Mouse (Mus musculus): ENCODE results near the gene Tagln2.

DNA sequence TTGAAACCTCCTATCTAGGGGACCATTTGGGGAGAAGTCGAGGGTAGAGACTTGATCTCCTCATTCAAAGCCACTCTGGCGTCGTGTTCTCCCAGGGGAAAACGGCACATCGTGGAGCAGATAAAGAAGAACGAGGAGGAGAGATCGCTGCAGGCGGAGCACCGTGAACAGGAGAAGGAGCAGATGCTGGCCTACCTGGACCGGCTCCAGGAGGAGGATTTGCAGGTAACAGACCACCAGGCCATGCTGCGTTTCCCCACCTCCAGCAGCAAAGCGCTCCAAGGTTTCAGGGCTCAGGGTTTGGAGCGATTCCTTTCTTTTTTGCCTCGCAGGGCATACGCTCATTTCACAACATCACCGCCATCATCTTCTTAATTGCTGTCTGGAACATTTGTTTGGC is 35.3 kb downstream of the Tagln2 start:
- TF ChIP-seq NANOG (IDR thresholded peaks at IDR 0.05; ENCODE audit: borderline replicate concordance, low read length) (no peak), CTCF (conservative IDR thresholded peaks at IDR 0.05; ENCODE audit: low read length) (no peak)
